Mouse (Mus musculus) heart, postnatal 10 days (tissue): ENCODE data around the gene Vmn2r85. TPM values are rescaled to one million over a fixed set of nuclear protein-coding genes. Genes with fewer than 3 reads are reported as not detected.
"Not testable (repeated sequence)": the region's sequence is repeated elsewhere in the genome, so short reads cannot be mapped to it uniquely, and the experiment has no call there.

Source experiments
- DNase-seq, 2 experiments: peaks; one replicate each; pipeline ENCODE4 v3.0.0; 2021
- intact Hi-C: fragments of 180-260 bp; cut with DNase I; formaldehyde crosslinking; loops from one replicate; pipeline ENCODE4 v1.15.1; 2025
- total RNA-seq, 2 experiments: library from RNA; stranded (reverse); gene quantifications; 2 replicates each; pipeline ENCODE4 v1.2.3; 2021

Vmn2r85 gene
- total RNA-seq, result not detected

DNA sequence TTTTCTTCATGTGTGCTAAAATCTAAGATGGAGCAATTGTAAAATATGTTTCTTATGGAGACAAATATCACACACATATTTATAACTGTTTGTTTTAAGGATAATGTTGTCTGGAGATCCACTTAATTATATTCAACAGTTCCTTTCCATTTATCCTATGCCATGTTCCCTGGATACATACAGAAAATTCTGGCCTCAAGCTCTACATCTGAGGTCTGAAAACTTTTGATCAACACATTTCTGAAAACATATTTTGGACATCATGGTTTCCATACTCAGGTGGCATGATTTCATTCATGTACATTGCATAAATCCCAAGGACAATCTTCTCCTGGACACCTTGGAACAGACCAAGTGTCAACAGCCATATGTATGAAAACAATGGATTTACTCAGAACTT is at the start of gene Vmn2r85:
TSS of gene Vmn2r85 (minus strand) at position 101 of the 400 bp plus-strand sequence.
- not testable (repeated sequence) for DNase-seq

GRCm38 (mm10) chr10:130470311-130470760 is 40.8 kb upstream of the Vmn2r85 start:
- intact Hi-C loops, result no loop called here
- peak; percentile 10 to 31 for DNase-seq

More for the DNA sequence above, at the start of gene Vmn2r85:
- intact Hi-C loops, result not testable (repeated sequence)

- intact Hi-C loops, DNase-seq: not testable (repeated sequence)
These were observed 26.4 kb upstream of the Vmn2r85 start, which contains the start of gene Vmn2r86 for GRCm38 (mm10) chr10:130455950-130456349. Gene Vmn2r86, minus strand, starts transcription at chr10:130456050.

GRCm38 (mm10) chr10:130444776-130445175 is 15.3 kb upstream of the Vmn2r85 start:
- intact Hi-C loops, result no loop called here
- no peak for DNase-seq

DNA sequence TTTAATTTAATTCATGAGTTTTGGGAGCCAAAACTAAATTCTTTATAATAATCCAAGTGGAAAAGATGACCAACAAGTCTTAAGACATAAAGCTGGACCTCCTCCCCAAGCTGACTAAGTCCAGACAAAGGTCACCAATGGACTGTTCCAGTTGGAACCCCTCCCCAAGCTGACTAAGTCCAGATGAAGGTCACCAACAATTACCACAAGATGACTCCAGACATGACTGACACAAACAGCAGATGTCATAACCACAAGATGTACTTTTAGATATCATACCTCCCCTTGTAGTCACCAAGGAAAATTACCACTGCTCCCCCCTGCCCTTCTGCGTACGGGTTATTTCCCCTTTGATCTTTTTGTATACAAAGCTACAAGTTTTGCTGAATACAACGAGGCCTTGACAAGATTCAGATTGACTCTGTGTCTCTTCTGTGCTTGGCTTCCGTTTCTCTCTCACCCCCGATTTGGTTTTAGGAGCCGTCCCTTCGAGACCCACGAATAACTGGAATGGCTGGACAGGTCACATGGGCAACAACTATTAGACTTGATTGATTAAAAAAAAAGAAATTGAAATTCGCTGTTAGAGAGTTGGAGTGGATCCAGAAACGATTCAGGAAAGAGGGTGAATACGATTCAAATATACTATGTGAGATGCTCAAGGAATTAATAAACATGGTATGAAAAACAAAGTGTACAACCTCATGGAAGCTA is 4.8 kb upstream of the Vmn2r85 start:
- intact Hi-C loops, DNase-seq: not testable (repeated sequence)

DNA sequence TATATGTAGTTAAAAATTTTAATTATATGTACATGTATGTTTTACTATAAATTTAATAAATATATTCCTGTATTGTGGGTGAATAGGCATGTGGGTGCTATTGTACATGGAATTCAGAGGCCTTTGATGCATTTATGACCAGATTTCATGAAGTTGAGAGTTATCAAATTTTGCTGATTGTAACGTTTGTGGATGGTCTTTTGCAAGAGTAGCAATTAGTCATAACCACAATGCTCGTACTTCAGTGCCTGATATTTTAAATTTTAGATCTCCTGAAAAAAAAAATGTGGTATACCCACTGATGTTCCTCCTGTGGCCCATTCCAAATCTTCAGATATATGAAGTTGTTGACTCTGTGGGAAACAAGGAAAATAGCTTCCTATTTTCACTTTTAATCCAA is 7.1 kb downstream of the Vmn2r85 start:
- intact Hi-C loops, DNase-seq: not testable (repeated sequence)

GRCm38 (mm10) chr10:130420401-130420800 is 9.1 kb downstream of the Vmn2r85 start:
- DNase-seq, result no peak

GRCm38 (mm10) chr10:130419954-130420353 is 9.5 kb downstream of the Vmn2r85 start:
- intact Hi-C loops, DNase-seq: not testable (repeated sequence)

More at GRCm38 (mm10) chr10:130420401-130420800, 9.1 kb downstream of the Vmn2r85 start:
- intact Hi-C loops, result no loop called here

DNA sequence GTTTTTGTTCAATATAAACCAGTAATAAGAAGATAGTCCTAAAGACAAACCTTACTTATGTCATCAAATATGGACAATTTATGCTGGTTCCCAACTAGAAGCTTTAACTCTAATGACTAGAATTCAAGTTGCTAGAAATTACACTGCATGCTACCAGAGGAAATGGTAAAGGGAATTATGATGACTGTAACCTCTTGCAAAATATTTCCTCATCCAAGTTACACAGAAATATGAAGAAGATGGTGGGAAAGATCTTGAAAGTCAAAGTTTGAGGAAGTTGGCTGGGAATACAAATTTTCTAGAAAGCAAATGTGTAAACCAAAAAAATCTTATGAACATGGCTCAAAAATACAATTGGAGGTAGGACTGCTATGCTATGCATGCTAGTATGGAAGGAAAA is 13.2 kb downstream of the Vmn2r85 start:
- intact Hi-C loops, DNase-seq: not testable (repeated sequence)

- intact Hi-C loops, DNase-seq: not testable (repeated sequence)
These were observed 17.3 kb downstream of the Vmn2r85 start for GRCm38 (mm10) chr10:130412167-130412698.

GRCm38 (mm10) chr10:130394232-130394631 is 35.3 kb downstream of the Vmn2r85 start, which contains the start of gene Vmn2r84:
Gene Vmn2r84, minus strand, starts transcription at chr10:130394332.
- intact Hi-C loops, result no loop called here
- no peak for DNase-seq

GRCm38 (mm10) chr10:130375145-130375544 is 54.4 kb downstream of the Vmn2r85 start:
- no peak for DNase-seq
- intact Hi-C loops, result no loop called here

DNA sequence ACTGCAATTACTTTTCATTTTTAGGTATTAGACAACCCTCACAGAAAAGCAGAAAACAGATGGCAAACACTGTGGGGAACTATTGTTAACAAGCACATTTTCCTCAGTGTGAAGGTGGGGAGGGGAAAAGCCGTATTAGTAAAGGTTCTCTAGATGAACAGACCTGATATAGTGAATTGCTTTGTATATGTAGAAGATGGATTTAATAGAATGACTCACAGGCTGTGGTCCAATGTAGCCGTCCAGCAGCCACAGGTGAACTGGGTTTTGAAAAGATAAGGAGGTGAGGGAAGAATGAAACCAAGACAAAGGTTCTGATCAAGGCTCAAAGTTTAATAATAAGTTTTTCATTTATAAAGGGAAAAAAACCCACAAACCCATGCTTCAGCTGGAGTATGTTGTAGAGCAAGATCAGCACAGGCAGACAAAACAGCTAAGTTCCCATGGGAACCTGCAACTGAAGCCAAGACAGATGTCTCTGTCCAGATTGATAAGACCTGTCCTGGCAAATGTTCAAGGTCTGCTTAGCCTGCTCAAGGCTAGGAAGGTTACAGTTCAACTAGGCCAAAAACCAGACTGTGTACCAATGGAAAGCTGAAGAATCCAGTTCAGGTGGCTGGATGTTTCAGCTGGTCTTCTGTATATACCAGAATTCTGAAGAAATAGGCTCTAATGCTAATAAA is 56.9 kb downstream of the Vmn2r85 start:
- intact Hi-C loops, result no loop called here
- peak; percentile 23 to 35 for DNase-seq

GRCm38 (mm10) chr10:130371644-130372043 is 57.9 kb downstream of the Vmn2r85 start:
- intact Hi-C loops, result no loop called here
- peak in 1 of 2 experiments; percentile 18 for DNase-seq

- intact Hi-C loops, result no loop called here
- DNase-seq, result no peak
These were observed 59.4 kb downstream of the Vmn2r85 start for GRCm38 (mm10) chr10:130370005-130370682.

DNA sequence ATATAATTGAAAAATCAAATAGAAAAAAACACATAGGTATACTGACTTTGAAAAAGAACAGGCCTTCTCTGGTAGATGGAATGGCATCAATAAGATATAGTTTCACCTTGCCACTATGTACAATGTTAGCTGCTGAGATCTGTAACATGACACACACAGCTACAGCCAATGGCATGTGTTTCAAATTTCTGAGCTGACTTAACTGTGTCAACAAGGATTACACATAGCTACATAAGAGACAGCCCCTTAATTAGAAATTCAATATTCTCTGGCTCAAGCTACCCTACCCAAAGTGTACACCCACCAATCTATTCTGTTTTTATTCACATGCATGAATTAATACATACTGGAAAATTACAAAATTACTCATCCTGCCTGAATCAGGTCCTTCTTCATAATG is 61.1 kb downstream of the Vmn2r85 start:
- intact Hi-C loops, result no loop called here
- DNase-seq, result no peak

DNA sequence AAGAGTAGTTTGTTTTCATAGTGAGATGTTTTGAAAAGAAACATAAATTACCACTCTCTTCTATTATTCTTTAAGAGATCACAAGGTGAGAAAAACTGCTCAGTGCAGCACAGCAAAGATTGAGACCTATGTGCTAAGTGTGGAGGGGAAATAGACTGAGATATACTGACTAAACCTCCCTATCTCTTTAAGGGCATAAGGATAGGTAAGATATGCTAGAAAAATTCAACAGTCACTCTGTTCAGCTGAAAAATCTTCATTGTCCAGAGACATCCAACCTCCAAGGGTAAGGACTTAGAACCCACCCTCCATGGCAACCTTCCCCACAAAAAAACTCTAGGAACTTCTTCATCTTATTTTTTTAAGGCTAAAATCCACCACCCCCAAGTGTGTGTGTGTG is 64.7 kb downstream of the Vmn2r85 start:
- intact Hi-C loops, result no loop called here

More for the DNA sequence above, 64.7 kb downstream of the Vmn2r85 start:
- DNase-seq, result no peak
